Mouse (Mus musculus) lung, postnatal 0 days (tissue): ENCODE results near the gene Yipf2. TPM values are rescaled to one million over a fixed set of nuclear protein-coding genes. Genes with fewer than 3 reads are reported as not detected.

Source experiments
- ATAC-seq: fragments of 200-750 bp; cut with Nextera tagmentation; 2 replicates; pipeline ENCODE4 v1.8.0; 2017; ENCODE audit warnings: moderate library complexity
- DNase-seq: peaks from one replicate; pipeline ENCODE4 v3.0.0-alpha.2; 2016; ENCODE audit warnings: low spot score
- H3K27ac ChIP-seq: fragments of 300-500 bp; sonication (generic); 2 replicates; pipeline ENCODE4 v1.5.1; 2014; ENCODE audit warnings: antibody characterized with exemption, mild to moderate bottlenecking, low read length, mixed read lengths
- H3K27me3 ChIP-seq: fragments of 300-500 bp; sonication (generic); replicated peaks from 2 replicates; pipeline ENCODE4 v1.6.1; 2014; ENCODE audit warnings: low read length, mixed read lengths; ENCODE audit not compliant: insufficient read depth
- H3K36me3 ChIP-seq: fragments of 300-500 bp; sonication (generic); 2 replicates; pipeline ENCODE4 v1.6.1; 2014; ENCODE audit warnings: low read length, mixed read lengths; ENCODE audit not compliant: insufficient read depth
- H3K4me1 ChIP-seq: fragments of 300-500 bp; sonication (generic); 2 replicates; pipeline ENCODE4 v1.6.1; 2014; ENCODE audit warnings: antibody characterized with exemption, low read depth, low read length, mixed read lengths; ENCODE audit not compliant: insufficient read depth
- H3K4me2 ChIP-seq: fragments of 300-500 bp; sonication (generic); replicated peaks from 2 replicates; pipeline ENCODE4 v1.6.1; 2014; ENCODE audit warnings: low read depth, mild to moderate bottlenecking, low read length, moderate library complexity, mixed read lengths
- H3K4me3 ChIP-seq: fragments of 300-500 bp; sonication (generic); 2 replicates; pipeline ENCODE4 v1.5.1; 2014; ENCODE audit warnings: low read depth, low read length
- H3K9ac ChIP-seq: fragments of 300-500 bp; sonication (generic); replicated peaks from 2 replicates; pipeline ENCODE4 v1.6.1; 2014; ENCODE audit warnings: low read depth, mild to moderate bottlenecking
- H3K9me3 ChIP-seq: fragments of 300-500 bp; sonication (generic); 2 replicates; pipeline ENCODE4 v1.6.1; 2016; ENCODE audit warnings: low read length, mixed read lengths
- CTCF ChIP-seq: IDR thresholded peaks from 2 replicates; pipeline ENCODE4 v1.5.1; 2016; ENCODE audit warnings: antibody characterized with exemption, mild to moderate bottlenecking
- EP300 ChIP-seq: IDR thresholded peaks from 2 replicates; pipeline ENCODE4 v1.6.1; 2016; ENCODE audit warnings: antibody characterized with exemption, mild to moderate bottlenecking, control low read depth
- WGBS: fragments of 180-500 bp; shearing (Covaris S2); extraction: QIAGEN DNeasy Blood & Tissue Kit; methylation state at CpG from one replicate; pipeline ENCODE4 v1.1.7; 2014; 5-methylcytosine and 5-hydroxymethylcytosine counted together
- microRNA counts: library from miRNA; unstranded; fragments of <30 nt; microRNA quantifications from one replicate; lab custom pipeline; 2015
- microRNA-seq: library from miRNA; unstranded; fragments of <30 nt; microRNA quantifications from one replicate; pipeline ENCODE4, GENCODE M21; 2016
- polyA plus RNA-seq: library from polyadenylated mRNA; unstranded; fragments of >200 nt; fragmentation: Nextera tagmentation; extraction: Ambion mirVana; gene quantifications from 2 replicates; pipeline ENCODE4 v1.2.1, GENCODE M21; 2015

The Yipf2 gene
- polyA plus RNA-seq, 1 experiment from 2014 or later, result 28.3 TPM

DNA sequence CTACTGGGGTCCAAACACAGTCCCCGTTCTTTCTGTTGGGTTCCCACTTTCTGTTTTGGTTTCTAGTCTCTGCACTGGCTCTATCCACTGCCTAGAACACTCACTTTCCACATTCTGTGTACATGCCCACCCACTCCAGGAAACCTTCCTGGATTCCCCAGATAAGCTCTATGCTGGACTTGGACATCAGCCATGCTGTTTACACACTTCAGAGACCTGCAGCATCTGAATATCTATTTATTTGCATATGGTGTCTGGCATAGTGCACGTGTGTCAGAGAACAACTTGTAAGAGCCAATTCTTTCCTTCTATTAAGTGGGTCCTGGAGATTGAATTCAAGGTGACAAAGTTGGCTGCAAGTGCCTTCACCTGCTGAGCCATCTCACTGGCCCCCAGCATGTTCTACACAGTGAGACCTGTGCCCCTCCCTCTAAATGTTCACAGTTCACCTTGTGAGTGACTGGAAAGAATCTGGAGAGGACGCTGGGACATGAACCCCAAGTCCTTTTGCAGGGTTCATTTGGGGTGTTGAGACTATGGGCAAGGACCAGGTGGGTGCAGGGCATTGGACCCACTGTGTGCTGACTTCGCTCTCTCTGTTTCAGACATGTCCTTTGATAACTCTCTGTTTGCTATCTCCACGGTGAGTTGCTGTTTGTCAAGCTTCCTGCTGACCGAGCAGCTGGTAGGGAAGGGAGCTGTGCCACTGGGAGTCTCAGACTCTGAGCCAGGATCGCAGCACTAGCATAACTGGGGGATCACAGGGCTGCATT lies 52.5 kb downstream of the Yipf2 start:
- Histone ChIP-seq H3K4me3 (no peak overlapping the region), H3K4me1 (no peaks in the 10 kb centered on the region), H3K9me3 (no peaks in the 10 kb centered on the region), H3K27ac (no peak overlapping the region), H3K4me2 (no peak overlapping the region), H3K36me3 (no peaks in the 10 kb centered on the region), H3K27me3 (no peaks in the 10 kb centered on the region), H3K9ac (no peak overlapping the region)
- no peak for TF ChIP-seq EP300
- no peak for TF ChIP-seq CTCF
- peak; percentile 22 for DNase-seq
- peak; percentile 32; the same call in 1 of the 2 replicates for ATAC-seq
- 60% methylated on average over 7 of the region's 7 CpGs for WGBS

MicroRNA genes within 50 kb of the gene (microRNA counts, 519-probe panel; counts per million panel counts)
- not detected for microRNA mmu-miR-1946b (lab: Ali Mortazavi, UCI)

Small RNAs within 50 kb of the gene (microRNA-seq; reads per million reads assigned to microRNA genes)
- gene Mir1946b, result not detected

Other genes starting within 250 kb of the Yipf2 start
- 53.4 and 58.5 TPM in 2 replicates for gene Ilf3, start 225.0 kb downstream of the Yipf2 start, polyA plus RNA-seq
- gene Qtrt1, start 181.0 kb downstream of the Yipf2 start, polyA plus RNA-seq, result 17.4 and 20.6 TPM in 2 replicates
- gene Dnm2, start 167.9 kb downstream of the Yipf2 start, polyA plus RNA-seq, result 79.8 and 81.1 TPM in 2 replicates
- gene Tmed1, start 82.6 kb downstream of the Yipf2 start, polyA plus RNA-seq, result 60.8 and 71.3 TPM in 2 replicates
- 5.2 and 5.5 TPM in 2 replicates for gene AB124611, start 66.7 kb downstream of the Yipf2 start, polyA plus RNA-seq
- gene Carm1, start 45.9 kb downstream of the Yipf2 start, polyA plus RNA-seq, result 10.8 and 12.2 TPM in 2 replicates
- gene Timm29, start 106 bp downstream of the Yipf2 start, polyA plus RNA-seq, result 16.5 and 17.3 TPM in 2 replicates
- 22.3 and 22.4 TPM in 2 replicates for gene Smarca4, start 23.3 kb upstream of the Yipf2 start, polyA plus RNA-seq
- gene Ldlr, start 130.7 kb upstream of the Yipf2 start, polyA plus RNA-seq, result 52.2 and 56.8 TPM in 2 replicates
- gene Spc24, start 167.5 kb upstream of the Yipf2 start, polyA plus RNA-seq, result 13.4 and 15.7 TPM in 2 replicates
- 23.3 and 24.0 TPM in 2 replicates for gene Kank2, start 205.9 kb upstream of the Yipf2 start, polyA plus RNA-seq
- 6.2 and 7.4 TPM in 2 replicates for gene Angptl8, start 242.7 kb upstream of the Yipf2 start, polyA plus RNA-seq